Mouse (Mus musculus) left cerebral cortex, postnatal 14 days (tissue): ENCODE measurements around the gene Fam129a. TPM values are rescaled to one million over a fixed set of nuclear protein-coding genes. Genes with fewer than 3 reads are reported as not detected.
A peak's percentile ranks its signal among the peaks of the same experiment; 100 is the strongest.
"Not testable (repeated sequence)": the region's sequence is repeated elsewhere in the genome, so short reads cannot be mapped to it uniquely, and the experiment has no call there.

Experiments used
- DNase-seq, 2 experiments: peaks; one replicate each; pipeline ENCODE4 v3.0.0; 2021 to 2022; ENCODE audit warnings: low spot score in 2 of 2, mixed read lengths in 1 of 2
- intact Hi-C: fragments of 180-260 bp; cut with DNase I; formaldehyde crosslinking; loops from one replicate; pipeline ENCODE4 v1.15.1; 2025
- total RNA-seq, 2 experiments: library from RNA; stranded (reverse); gene quantifications; 2 replicates each; pipeline ENCODE4 v1.2.3; 2021

Gene Fam129a
- total RNA-seq, 2 experiments from 2014 or later, result 5.4 to 5.9 TPM

GRCm38 (mm10) chr1:151713622-151714021 is 142.6 kb downstream of the Fam129a start:
- intact Hi-C loops, result no loop called here

DNA sequence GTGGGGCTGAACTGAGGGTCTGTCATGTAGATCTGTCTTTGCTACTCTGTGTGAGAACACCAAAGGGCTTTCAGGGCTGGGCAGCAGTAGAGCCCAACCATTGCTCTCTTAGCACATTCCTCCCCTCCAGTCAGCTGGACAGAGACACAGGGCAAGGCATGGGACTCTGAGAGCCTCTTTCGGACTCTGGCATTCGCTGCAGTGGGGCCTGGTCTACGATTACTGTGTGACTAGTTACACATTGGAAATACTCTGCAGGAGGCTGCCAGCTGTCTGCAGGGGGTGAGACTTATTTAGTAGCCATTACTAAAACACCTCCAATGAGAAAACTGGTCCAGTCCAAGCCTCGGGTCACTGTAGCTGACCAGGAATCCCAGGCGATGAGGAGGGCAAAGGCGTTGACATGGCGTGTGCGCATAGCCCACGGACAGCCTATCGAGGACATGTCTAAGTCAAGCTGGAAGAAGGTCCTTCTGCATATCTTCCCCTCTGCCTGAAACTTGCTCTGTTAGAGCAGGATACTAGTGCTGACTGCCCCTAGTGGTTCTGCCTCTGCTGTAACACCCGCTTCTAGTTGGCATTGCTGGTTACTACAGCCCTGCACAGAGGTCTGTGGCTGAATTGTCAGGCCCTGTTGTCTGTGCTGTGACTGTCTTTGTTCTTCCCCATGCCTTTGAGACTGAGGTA is 145.2 kb downstream of the Fam129a start:
- intact Hi-C loops, result no loop called here

More at GRCm38 (mm10) chr1:151713622-151714021, 142.6 kb downstream of the Fam129a start:
- no peak for DNase-seq

GRCm38 (mm10) chr1:151717624-151718023 is 146.6 kb downstream of the Fam129a start:
- no peak for DNase-seq
- intact Hi-C loops, result no loop called here

More for the DNA sequence above, 145.2 kb downstream of the Fam129a start:
- no peak for DNase-seq

GRCm38 (mm10) chr1:151718575-151718974 is 147.6 kb downstream of the Fam129a start:
- intact Hi-C loops, result no loop called here
- no peak for DNase-seq

- intact Hi-C loops, result no loop called here
- DNase-seq, result no peak
These were observed 148.9 kb downstream of the Fam129a start for GRCm38 (mm10) chr1:151719911-151720310.

- intact Hi-C loops, result no loop called here
- no peak for DNase-seq
These were observed 149.6 kb downstream of the Fam129a start for GRCm38 (mm10) chr1:151720566-151720965.

DNA sequence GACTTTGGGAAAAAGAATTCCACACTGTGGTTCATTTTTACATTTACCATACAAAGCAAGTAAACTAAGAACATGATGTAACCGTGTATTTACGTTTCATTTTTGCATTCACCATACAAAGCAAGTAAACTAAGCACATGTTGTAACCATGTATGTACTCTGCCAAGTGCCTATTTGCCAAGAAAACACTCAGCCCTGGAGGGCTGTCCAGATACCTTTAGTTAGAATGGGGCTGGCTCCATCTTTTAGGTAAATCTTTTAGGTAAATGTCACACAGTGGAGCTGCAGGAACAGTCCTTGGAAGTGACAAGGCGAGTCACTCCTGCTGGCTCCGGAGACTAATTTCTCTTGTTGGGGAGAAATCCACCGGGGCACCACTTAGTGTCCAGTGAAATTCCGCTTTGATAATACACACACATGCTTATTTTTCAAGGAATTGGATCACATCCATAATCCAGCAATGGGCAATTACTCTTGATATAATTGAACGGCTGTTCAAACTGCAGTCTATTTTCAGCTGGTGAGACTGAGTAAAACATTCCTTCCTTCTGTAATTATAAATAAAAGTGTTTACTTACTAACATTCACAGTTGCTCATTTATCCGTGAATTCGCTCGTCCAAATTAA is 150.5 kb downstream of the Fam129a start:
- no peak for DNase-seq
- intact Hi-C loops, result no loop called here

- intact Hi-C loops, result no loop called here
- DNase-seq, result no peak
These were observed 152.8 kb downstream of the Fam129a start for GRCm38 (mm10) chr1:151723771-151724170.

DNA sequence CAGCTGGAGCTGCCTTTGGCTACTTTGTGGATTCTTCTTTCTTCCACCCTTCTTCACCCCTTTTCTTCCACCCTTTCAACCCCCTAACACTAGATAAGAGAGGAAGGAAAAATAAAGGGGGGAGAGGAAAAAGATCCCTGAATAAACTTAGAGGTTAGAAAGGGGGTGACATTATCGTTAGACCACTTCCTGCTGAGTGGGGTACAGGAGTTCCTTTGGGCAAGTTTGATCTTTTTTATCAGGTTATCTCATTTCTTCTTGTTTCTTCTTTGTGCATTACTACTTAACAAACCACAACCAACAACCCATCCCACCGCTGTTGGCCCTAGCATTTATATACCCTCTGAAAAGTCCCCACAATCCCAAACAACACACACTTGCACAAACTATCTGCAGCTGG is 154.6 kb downstream of the Fam129a start:
- DNase-seq, result no peak
- intact Hi-C loops, result no loop called here

DNA sequence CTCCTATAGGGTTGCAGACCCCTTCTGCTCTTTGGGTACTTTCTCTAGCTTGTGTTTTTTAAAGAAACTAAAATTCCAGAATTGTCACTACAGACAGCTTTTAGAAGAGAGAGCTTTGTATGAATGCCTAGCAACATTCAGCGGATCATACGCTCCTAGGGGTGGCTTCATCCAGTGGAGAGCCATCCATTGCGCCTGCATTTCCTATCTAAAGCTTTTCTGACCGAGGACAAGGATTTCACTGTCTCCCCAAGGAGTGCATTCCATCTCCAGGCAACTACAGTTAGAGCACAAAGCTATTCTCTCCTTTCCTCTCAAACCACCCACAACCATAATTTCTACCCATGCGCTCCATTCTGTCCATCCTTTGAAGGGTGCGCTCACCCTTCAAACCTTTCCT is 155.4 kb downstream of the Fam129a start:
- intact Hi-C loops, result no loop called here
- DNase-seq, result no peak

DNA sequence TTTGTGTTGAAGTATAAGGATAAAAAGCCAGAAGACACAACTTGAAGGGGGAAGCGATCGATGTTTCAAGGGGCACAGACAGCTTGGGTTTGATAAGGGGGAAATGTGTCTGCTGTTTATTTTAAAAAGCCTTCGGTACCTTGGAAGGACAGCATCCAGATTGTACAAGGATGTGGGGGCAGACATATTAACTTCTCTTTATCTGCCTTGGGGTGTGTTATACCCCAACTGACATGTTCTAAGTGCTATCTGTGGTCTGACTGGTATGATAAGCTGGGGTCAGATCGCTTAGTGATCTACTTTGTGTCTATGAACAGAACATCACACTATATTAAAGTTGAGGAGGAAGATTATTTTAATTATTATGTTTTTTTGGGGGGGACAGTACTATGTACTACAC is 157.2 kb downstream of the Fam129a start:
- intact Hi-C loops, result no loop called here
- DNase-seq, result no peak

- intact Hi-C loops, result no loop called here
- DNase-seq, result no peak
These were observed 166.2 kb downstream of the Fam129a start for GRCm38 (mm10) chr1:151737146-151737545.

GRCm38 (mm10) chr1:151741199-151741621 is 170.2 kb downstream of the Fam129a start:
- DNase-seq, result no peak
- intact Hi-C loops, result no loop called here

DNA sequence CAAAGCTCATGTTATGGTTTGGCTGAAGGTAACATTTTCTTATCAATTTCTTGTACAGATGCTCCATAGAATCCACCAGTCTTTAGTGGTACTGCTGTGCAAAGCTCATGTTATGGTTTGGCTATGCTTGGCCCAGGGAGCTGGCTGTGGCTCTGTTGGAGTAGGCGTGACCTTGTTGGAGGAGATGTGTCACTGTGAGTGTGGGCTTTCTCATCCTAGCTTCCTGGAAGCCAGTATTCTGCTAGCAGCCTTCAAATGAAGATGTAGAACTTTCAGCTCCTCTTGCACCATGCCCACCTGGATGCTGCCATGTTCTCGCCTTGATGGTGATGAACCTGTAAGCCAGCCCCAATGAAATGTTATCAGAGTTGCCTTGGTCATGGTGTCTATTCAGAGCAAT is 178.9 kb downstream of the Fam129a start:
- DNase-seq, intact Hi-C loops: not testable (repeated sequence)

DNA sequence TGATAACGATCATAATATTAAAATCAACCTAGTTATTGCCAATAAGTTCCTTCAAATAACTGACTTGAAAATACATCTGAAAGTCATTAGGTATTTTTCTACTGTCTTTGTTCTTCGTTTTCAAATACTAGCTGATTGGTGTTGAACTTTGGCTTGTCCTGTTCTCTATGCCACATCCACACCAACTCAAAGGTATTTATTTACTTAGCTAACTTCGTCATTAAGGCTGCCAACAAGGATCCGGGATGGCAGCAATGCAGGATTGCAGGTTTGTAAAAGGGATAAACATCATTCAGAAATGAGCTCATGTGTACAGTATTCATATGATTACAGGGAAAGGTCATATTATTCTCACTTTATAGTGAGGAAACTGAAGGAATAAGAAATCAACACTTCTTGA is 182.0 kb downstream of the Fam129a start:
- no peak for DNase-seq
- intact Hi-C loops, result no loop called here

GRCm38 (mm10) chr1:151753374-151753929 is 182.5 kb downstream of the Fam129a start:
- intact Hi-C loops, result no loop called here
- no peak for DNase-seq

GRCm38 (mm10) chr1:151754028-151754489 is 183.1 kb downstream of the Fam129a start:
- no peak for DNase-seq
- intact Hi-C loops, result no loop called here

- intact Hi-C loops, result no loop called here
- DNase-seq, result peak; percentile 98 to 99
These were observed 184.1 kb downstream of the Fam129a start, which contains the start of gene Edem3 for GRCm38 (mm10) chr1:151754881-151755659. Edem3 (plus strand) TSS chr1:151755371.

DNA sequence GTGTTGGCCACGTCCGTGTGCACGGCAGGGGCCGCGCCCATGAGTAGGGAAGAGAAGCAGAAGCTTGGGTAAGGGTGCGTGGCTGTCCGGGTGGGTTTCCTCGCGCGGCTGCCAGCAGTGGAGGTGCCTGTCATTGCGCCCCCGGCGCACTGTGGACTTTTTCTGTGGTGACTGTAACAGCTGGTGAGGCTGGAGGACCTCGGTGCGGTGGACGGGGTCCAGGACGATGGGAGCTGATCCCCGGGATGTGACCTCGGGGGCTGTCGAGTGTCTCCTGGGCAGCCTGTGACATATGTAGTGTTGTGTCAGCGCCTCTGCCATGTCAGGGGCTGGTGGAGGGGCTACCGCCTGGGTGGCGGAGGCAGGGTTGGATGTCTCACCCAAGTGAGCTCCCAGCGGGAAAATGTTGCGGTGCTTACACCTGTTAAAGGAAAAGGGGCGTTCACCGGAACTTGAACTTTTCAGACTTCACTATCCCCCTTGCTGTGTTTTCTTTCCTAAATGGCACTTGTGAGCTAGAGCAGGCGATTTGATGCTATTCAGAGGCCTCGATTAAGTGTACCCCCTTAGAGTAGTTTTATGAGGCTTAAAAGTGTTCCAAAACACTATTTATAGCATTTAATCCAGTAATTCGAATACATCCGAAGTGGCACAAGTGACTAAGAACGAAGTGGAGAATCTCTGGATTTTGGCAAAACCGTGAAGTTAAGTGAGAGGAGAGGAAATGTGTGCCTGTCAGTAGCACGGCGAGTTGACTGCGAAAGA is 184.9 kb downstream of the Fam129a start:
- intact Hi-C loops, result no loop called here
- no peak for DNase-seq
